ENCODE assay signal across 23 mouse cellular contexts in the genomic region with DNA sequence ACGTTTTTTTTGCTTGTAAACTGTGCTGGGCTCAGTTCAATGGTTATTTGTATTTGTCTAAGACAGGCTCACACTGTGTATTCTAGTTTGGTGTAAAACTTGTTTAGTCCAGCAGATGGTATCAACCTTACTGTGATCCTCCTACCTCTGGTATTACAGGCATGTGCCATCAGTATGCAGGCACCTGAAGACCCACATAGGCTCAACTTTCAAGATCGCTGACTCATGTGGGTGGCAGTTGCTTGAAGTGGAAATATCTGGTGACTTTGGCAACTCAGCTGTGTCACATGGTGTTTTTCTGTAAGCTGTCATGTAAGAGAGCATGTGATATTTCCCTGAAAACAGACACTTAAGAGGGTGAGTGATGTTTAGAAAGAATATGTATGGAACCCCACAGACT.
DNase-seq lines count a peak whose midpoint lies in the region; ATAC-seq lines count a peak whose summit lies in the region.
"Had no signal": no experiment of that assay in that cellular context is flagged by ENCODE, and none has a peak within 500 bp of the region (broad histone marks: within the 10 kb centered on the region; RNA-seq: fewer than 3 reads in every experiment).

No protein-coding gene starts in this region.

- H3K36me3 ChIP-seq in kidney, embryonic 14.5 days (ENCODE audit: control insufficient read depth, insufficient read depth, low read length): no peaks in the 10 kb centered on the region
- H3K36me3 ChIP-seq: embryonic facial prominence, embryonic 15.5 days; G1E; heart, embryonic 15.5 days; limb, embryonic 15.5 days; midbrain, embryonic 12.5 days; stomach, embryonic 15.5 days had no signal

- intact Hi-C loops in heart, postnatal 10 days (cut with DNase I): no loop called here

- no peak overlapping the region for H3K4me3 ChIP-seq in kidney, embryonic 14.5 days (ENCODE audit: low read length)
- H3K4me3 ChIP-seq: embryonic facial prominence, embryonic 15.5 days; heart, embryonic 15.5 days; limb, embryonic 15.5 days; midbrain, embryonic 12.5 days; myocyte; stomach, embryonic 15.5 days had no signal

- H3K9ac ChIP-seq in kidney, embryonic 14.5 days (ENCODE audit: low read depth, low read length): no peak overlapping the region
- H3K9ac ChIP-seq: embryonic facial prominence, embryonic 15.5 days; heart, embryonic 15.5 days; limb, embryonic 15.5 days; liver, postnatal 0 days; midbrain, embryonic 12.5 days; stomach, embryonic 15.5 days had no signal

- WGBS in kidney, embryonic 14.5 days: 81% methylated on average over 2 of the region's 2 CpGs

- H3K27ac ChIP-seq in kidney, embryonic 14.5 days (ENCODE audit: low read depth, low read length): no peak overlapping the region
- H3K27ac ChIP-seq: embryonic facial prominence, embryonic 15.5 days; heart, embryonic 15.5 days; limb, embryonic 15.5 days; midbrain, embryonic 12.5 days; stomach, embryonic 15.5 days had no signal

- H3K4me1 ChIP-seq in kidney, embryonic 14.5 days (ENCODE audit: control insufficient read depth, insufficient read depth, low read length): no peaks in the 10 kb centered on the region
- H3K4me1 ChIP-seq: embryonic facial prominence, embryonic 15.5 days; heart, embryonic 15.5 days; limb, embryonic 15.5 days; midbrain, embryonic 12.5 days; stomach, embryonic 15.5 days had no signal

- 0 out of 2 replicates have a peak, but pooled peaks have one; percentile 49 for ATAC-seq in kidney, embryonic 14.5 days (ENCODE audit: low FRiP score, low TSS enrichment)
- ATAC-seq in megakaryocyte progenitor cell, adult 5-6 weeks (replicated peaks; ENCODE audit: poor library complexity): peak; percentile 68
- ATAC-seq: activated CD4-positive, CD25-positive, alpha-beta regulatory T cell, adult 4 months; hindbrain, embryonic 16.5 days; liver, postnatal 0 days had no signal

- no peaks in the 10 kb centered on the region for H3K27me3 ChIP-seq in kidney, embryonic 14.5 days (ENCODE audit: control insufficient read depth, insufficient read depth, low read length)
- H3K27me3 ChIP-seq: embryonic facial prominence, embryonic 15.5 days; heart, embryonic 15.5 days; limb, embryonic 15.5 days; midbrain, embryonic 12.5 days; stomach, embryonic 15.5 days had no signal

- H3K4me2 ChIP-seq in kidney, embryonic 14.5 days (replicated peaks; ENCODE audit: low read depth, low read length): no peak overlapping the region
- H3K4me2 ChIP-seq: embryonic facial prominence, embryonic 15.5 days; heart, embryonic 15.5 days; limb, embryonic 15.5 days; midbrain, embryonic 12.5 days; stomach, embryonic 15.5 days had no signal

- DNase-seq in kidney, postnatal 4 days: no peak
- peak; percentile 8 for DNase-seq in Muller cell, postnatal 12 days (ENCODE audit: inconsistent ontology term)
- peak; percentile 34 to 66 for DNase-seq in lung, adult 18-20 months
- no peak for DNase-seq in heart, postnatal 10 days
- no peak for DNase-seq in frontal cortex, postnatal 10 days (ENCODE audit: low spot score in 2 of 2)
- DNase-seq: cerebellum, adult 11 months; heart, adult 11 months; kidney, adult 9 months; layer of hippocampus, adult 9-11 months; liver, postnatal 0 days; right cerebral cortex, adult 18-20 months; spleen, adult 18-20 months had no signal

- H3K9me3 ChIP-seq in kidney, embryonic 14.5 days (ENCODE audit: control insufficient read depth, low read length): no peaks in the 10 kb centered on the region
- H3K9me3 ChIP-seq: embryonic facial prominence, embryonic 15.5 days; heart, embryonic 15.5 days; limb, embryonic 15.5 days; midbrain, embryonic 12.5 days; stomach, embryonic 15.5 days had no signal

Comparison
In these comparisons a context has a peak if more than half of its experiments do, and no peak if none do; other contexts are left out.
1. DNase-seq: peak in Muller cell, postnatal 12 days (single experiment) and lung, adult 18-20 months (2 of 2); none in kidney, postnatal 4 days (0 of 2), heart, postnatal 10 days (0 of 2) and frontal cortex, postnatal 10 days (0 of 2).